Mouse (Mus musculus): ENCODE results near the gene Golgb1. TPM values are rescaled to one million over a fixed set of nuclear protein-coding genes. Genes with fewer than 3 reads are reported as not detected.
"Not testable (repeated sequence)": the region's sequence is repeated elsewhere in the genome, so short reads cannot be mapped to it uniquely, and the experiment has no call there.

The Golgb1 gene
- polyA plus RNA-seq (2016; fragmentation: Nextera tagmentation; extraction: Ambion mirVana): 64.0 and 81.2 TPM in 2 replicates

DNA sequence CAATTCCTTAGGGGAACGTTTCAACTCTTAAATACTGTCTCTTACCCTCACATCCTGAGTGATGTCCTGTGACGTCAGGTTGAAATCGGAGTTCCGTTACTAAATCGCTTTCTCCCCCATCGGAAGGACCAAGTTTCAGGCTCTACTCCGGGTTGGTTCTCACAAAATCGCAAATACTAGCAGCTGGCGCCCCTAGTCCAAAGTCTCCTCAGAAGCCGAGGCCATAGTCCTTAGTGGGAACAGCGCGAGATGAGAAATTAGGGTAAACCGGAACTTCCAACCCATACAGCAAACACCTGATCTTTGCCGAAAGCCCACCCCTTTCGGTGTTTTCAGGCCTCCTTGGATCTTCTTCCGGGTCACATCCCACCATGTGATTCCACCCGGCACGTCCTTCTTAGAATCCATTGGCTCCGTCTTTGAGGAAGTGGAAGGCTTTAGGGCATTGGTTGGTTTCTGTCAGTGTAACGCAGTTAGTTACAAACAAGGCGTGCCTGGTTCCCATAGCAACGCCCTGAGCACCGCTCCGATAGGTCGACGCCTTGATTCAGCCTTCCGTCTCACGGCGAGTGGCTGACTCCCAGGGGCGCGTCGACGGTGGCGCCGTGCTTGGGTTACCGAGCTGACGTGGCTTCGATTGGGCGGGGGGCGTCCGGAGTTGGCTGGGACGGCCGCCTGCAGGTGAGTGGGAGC lies at the start of gene Golgb1, which contains the start of gene Eaf2:
TSS of gene Golgb1 (plus strand) at position 558 of the 693 bp plus-strand sequence.
TSS of gene Eaf2 (minus strand) at position 421 of the 693 bp plus-strand sequence.
- Histone ChIP-seq H3K4me3 (peak within 1 kb of the TSS; percentile 99), H3K36me3 (peaks cover 28% of the 10 kb centered on the region), H3K9me3 (no peaks in the 10 kb centered on the region), H3K27me3 (ENCODE audit: insufficient read depth, poor library complexity, severe bottlenecking) (no peaks in the 10 kb centered on the region), H3K4me1 (replicated peaks) (peaks cover 14% of the 10 kb centered on the region), H3K27ac (peak within 1 kb of the TSS; percentile 93)
- peak; percentile 96 for DNase-seq (ENCODE audit: low spot score)
- under 1% methylated on average over 43 of the region's 43 CpGs for WGBS

DNA sequence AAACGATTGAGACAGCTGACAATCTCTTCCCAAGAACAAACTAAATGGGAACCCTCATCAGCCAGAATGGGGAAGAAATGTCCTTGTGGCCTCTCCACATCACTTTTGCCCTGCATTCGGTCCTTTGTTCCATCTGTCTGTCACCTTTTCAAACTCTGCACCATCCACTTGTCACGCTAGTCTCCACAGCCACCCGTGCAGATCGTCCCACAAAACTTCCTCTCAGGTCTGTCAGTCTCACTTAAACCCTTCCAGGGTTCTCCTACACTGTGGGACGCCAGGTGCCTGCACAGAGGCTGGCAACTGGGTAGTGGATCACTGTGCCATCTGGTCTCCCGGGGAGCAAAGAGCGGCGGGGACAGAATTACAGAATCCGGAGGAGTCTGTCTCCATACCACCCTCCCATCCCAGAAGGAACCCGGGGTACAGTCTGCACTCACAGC lies 47.3 kb upstream of the Golgb1 start:
- H3K27ac ChIP-seq: peak overlapping the region; percentile 93
- DNase-seq (ENCODE audit: low spot score): no peak
- H3K36me3 ChIP-seq: peaks cover 17% of the 10 kb centered on the region; the same call in 1 of the 2 replicates
- H3K4me3 ChIP-seq: peak overlapping the region; percentile 85
- 3% methylated on average over 11 of the region's 11 CpGs for WGBS
- H3K27me3 ChIP-seq (ENCODE audit: insufficient read depth, poor library complexity, severe bottlenecking): peaks cover 20% of the 10 kb centered on the region
- no peaks in the 10 kb centered on the region for H3K9me3 ChIP-seq
- peaks cover 16% of the 10 kb centered on the region for H3K4me1 ChIP-seq (replicated peaks)

DNA sequence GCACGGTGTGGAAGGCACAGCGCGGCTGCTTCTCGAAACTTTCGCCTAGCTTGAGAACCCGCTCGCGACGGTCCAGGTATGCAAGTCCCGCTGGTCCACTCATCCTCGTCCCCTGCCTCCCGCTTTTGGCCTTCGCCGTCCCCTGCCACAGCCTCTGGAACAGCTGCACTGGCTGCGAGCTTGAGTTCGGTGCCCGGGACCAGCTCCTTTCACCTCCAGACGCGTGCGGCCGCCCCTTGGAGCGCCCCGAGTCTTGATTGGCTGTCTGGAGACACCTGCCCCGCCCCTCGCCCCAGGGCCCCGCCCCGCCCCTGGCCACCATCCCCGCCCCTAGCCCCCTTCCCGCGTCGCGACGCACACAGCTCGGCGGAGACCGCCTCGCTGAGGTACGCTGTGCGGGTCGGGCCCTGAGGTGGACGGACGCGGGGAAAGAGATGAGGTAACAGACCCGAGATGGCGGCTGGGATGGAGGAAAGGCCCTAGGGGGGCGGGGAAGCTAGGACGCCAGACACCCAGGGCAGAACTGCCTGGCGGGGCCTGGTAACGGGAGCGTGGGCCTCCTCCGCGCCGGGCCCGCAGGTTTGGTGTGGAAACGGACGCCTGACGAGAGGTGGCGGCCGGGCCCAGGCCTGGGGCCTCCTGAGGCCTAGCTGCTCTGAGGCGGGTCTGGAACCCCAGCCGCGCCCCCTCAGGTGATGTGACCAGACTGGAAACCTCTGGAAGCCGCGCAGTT lies 46.7 kb upstream of the Golgb1 start, which contains the start of gene Iqcb1:
TSS of gene Iqcb1 (plus strand) at position 332 of the 733 bp plus-strand sequence.
- Histone ChIP-seq H3K9me3 (no peaks in the 10 kb centered on the region), H3K36me3 (peaks cover 18% of the 10 kb centered on the region; the same call in 1 of the 2 replicates), H3K27ac (peak within 1 kb of the TSS; percentile 93), H3K4me1 (replicated peaks) (peaks cover 16% of the 10 kb centered on the region), H3K4me3 (peak within 1 kb of the TSS; percentile 85), H3K27me3 (ENCODE audit: insufficient read depth, poor library complexity, severe bottlenecking) (peaks cover 20% of the 10 kb centered on the region)
- WGBS: under 1% methylated on average over 64 of the region's 64 CpGs
- peak; percentile 92 for DNase-seq (ENCODE audit: low spot score)

DNA sequence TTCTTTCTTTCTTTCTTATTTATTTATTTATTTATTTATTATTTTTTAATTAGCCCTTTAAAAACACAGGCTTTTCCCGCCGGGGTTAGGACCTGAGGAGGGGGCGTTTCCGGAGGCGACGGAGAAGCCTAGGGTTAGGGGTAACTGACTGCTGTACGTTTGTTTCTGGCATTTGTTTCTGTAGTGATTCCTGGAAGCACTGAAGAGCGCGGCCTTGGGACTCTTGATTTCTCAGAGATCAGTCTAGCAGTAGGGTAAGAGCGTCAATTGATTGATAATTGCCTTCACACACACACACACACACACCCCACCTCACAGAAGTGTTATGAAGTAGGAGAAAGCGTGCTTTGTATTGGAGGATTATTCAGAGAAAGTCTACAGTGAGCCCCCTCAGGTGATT lies 46.1 kb upstream of the Golgb1 start:
- 10% methylated on average over 11 of the region's 11 CpGs for WGBS
- peak; percentile 20 for DNase-seq (ENCODE audit: low spot score)
- H3K9me3 ChIP-seq: no peaks in the 10 kb centered on the region
- H3K4me3 ChIP-seq: peak overlapping the region; percentile 85
- H3K27ac ChIP-seq: peak overlapping the region; percentile 93
- peaks cover 16% of the 10 kb centered on the region for H3K4me1 ChIP-seq (replicated peaks)
- H3K27me3 ChIP-seq (ENCODE audit: insufficient read depth, poor library complexity, severe bottlenecking): peaks cover 20% of the 10 kb centered on the region
- peaks cover 22% of the 10 kb centered on the region; the same call in 1 of the 2 replicates for H3K36me3 ChIP-seq

- not testable (repeated sequence) for DNase-seq (ENCODE audit: low spot score); H3K27me3 ChIP-seq (ENCODE audit: insufficient read depth, poor library complexity, severe bottlenecking); H3K27ac ChIP-seq; H3K4me3 ChIP-seq; H3K4me1 ChIP-seq (replicated peaks); H3K9me3 ChIP-seq
- H3K36me3 ChIP-seq: peaks cover 85% of the 10 kb centered on the region
- WGBS: 97% methylated on average over 1 of the region's 1 CpGs
Measured at GRCm38 (mm10) chr16:36846894-36847293, 28.0 kb upstream of the Golgb1 start.

DNA sequence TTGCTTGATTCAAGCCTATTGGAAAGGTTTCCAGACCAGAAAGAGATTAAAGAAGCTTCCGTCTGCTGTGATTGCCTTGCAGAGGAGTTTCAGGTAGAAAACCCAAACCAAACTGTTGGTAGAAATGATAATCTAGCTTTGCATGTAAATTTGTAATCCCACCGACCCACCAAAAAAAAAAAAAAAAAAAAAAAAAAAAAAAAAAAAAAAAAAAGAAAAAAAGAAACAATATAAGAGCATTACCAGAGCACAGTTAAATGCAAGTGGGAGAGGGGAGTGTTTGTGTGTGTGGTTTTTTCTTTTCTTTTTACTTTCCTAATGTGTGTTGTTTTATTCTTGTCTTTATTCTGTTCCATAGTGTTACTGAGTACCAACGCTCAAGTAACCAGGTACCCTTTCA lies 23.7 kb upstream of the Golgb1 start:
- DNase-seq (ENCODE audit: low spot score): no peak
- no peaks in the 10 kb centered on the region for H3K4me1 ChIP-seq (replicated peaks)
- H3K36me3 ChIP-seq: peaks cover 79% of the 10 kb centered on the region
- H3K9me3 ChIP-seq: no peaks in the 10 kb centered on the region
- no peak overlapping the region for H3K27ac ChIP-seq
- WGBS: 94% methylated on average over 3 of the region's 3 CpGs
- no peak overlapping the region for H3K4me3 ChIP-seq
- H3K27me3 ChIP-seq (ENCODE audit: insufficient read depth, poor library complexity, severe bottlenecking): no peaks in the 10 kb centered on the region

DNA sequence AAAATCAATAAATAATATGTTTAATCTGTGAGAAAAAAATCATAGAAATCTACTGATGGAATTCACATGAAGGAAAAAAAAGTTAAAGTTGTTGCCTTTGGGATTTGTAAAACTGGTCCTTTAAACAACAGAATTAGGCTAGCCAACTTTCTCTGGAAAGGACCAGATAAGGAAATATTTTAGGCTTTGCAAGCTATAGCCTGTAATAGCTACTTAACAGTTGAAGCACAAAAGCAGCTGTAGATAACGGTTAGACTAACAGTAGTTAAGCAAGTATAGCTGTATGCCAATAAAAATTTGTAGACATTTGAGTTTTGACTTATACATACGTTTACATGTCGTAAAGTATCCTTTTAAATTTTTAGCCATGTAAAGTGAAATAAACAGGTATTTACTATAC lies 11.4 kb upstream of the Golgb1 start:
- WGBS: 95% methylated on average over 3 of the region's 3 CpGs
- no peak for DNase-seq (ENCODE audit: low spot score)
- Histone ChIP-seq H3K27me3 (ENCODE audit: insufficient read depth, poor library complexity, severe bottlenecking) (no peaks in the 10 kb centered on the region), H3K27ac (no peak overlapping the region), H3K4me1 (replicated peaks) (no peaks in the 10 kb centered on the region), H3K4me3 (no peak overlapping the region), H3K36me3 (peaks cover 69% of the 10 kb centered on the region), H3K9me3 (no peaks in the 10 kb centered on the region)

DNA sequence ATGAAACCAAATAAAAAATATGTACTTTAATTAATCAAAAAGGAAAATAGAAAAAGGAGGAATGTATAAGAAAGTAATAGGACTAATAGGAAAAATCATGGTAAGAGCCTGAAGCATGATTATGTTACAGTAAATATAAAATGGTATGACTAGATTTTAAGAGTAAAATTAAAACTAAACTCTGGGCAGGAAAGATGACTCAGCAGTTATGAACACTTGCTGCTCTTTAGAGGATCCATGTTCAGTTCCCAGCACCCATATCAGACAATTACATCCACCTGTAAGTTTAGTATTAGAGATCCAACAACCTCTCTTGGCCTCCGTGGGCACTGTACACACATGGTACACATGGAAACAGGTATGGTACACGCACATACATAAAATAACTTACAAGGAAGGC lies 5.5 kb upstream of the Golgb1 start:
- Histone ChIP-seq H3K4me3 (no peak overlapping the region), H3K27me3 (ENCODE audit: insufficient read depth, poor library complexity, severe bottlenecking) (no peaks in the 10 kb centered on the region), H3K27ac (no peak overlapping the region), H3K36me3 (peaks cover 73% of the 10 kb centered on the region), H3K4me1 (replicated peaks) (peaks cover 8% of the 10 kb centered on the region), H3K9me3 (no peaks in the 10 kb centered on the region)
- no peak for DNase-seq (ENCODE audit: low spot score)
- 94% methylated on average over 2 of the region's 2 CpGs for WGBS

DNA sequence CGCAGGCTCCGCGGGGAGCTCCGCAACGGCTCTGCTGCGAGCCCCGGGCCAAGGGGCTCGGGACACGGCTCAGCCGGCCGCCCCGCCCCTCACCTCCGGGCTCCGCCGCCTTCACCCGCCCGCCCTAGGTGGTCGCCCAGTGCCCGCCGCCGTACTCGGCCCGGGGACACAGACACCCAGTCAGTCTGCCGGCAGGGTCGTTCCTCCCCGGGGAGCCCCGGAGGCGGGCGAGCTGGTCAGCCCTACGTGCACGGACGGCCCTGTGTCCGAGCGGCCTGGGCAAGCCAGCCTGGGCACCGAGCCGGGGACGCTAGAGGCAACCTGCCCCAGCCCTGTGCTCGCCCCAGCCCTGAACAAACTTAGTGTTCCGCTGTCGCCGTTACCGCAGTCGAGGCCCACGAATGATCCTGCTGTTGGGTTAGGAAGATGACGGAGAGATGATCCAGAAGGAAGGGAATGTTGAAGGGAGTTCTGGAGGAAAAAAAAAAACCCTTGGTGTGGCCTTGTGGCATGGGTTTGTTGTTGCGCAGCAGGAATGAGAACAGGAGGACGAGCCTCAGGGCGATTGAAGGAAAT lies 424 bp downstream of the Golgb1 start:
- Histone ChIP-seq H3K27ac (peak overlapping the region; percentile 93), H3K9me3 (no peaks in the 10 kb centered on the region)
- DNase-seq (ENCODE audit: low spot score): no peak

DNA sequence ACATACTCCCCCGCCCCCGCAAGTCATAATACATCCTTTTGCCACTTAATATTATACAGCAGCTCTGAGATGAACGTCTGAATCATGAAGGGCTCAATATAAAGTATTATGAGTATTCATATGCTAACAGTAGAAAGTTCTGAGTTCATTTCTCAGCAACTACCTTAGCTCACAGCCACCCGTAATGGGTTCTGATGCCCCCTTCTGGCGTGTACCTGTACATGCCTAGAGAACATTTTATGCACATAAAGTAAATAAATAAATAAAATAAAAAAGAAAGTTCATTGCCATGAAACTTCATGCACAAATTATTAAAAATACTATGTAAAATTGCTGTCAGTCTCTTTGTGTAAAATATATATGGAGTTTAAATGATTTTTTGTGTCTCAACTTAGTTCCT lies 2.4 kb downstream of the Golgb1 start:
- peaks cover 2% of the 10 kb centered on the region for H3K36me3 ChIP-seq
- no peak overlapping the region for H3K27ac ChIP-seq
- no peak for DNase-seq (ENCODE audit: low spot score)
- no peaks in the 10 kb centered on the region for H3K9me3 ChIP-seq
- no peak overlapping the region for H3K4me3 ChIP-seq
- H3K27me3 ChIP-seq (ENCODE audit: insufficient read depth, poor library complexity, severe bottlenecking): no peaks in the 10 kb centered on the region
- H3K4me1 ChIP-seq (replicated peaks): peaks cover 14% of the 10 kb centered on the region
- WGBS: 75% methylated on average over 5 of the region's 5 CpGs

More for the DNA sequence above, 424 bp downstream of the Golgb1 start:
- peak overlapping the region; percentile 99 for H3K4me3 ChIP-seq
- H3K36me3 ChIP-seq: peaks cover 21% of the 10 kb centered on the region
- peaks cover 14% of the 10 kb centered on the region for H3K4me1 ChIP-seq (replicated peaks)
- WGBS: under 1% methylated on average over 48 of the region's 48 CpGs
- H3K27me3 ChIP-seq (ENCODE audit: insufficient read depth, poor library complexity, severe bottlenecking): no peaks in the 10 kb centered on the region

GRCm38 (mm10) chr16:36882737-36883343 lies 7.9 kb downstream of the Golgb1 start:
- H3K36me3 ChIP-seq: peaks cover 17% of the 10 kb centered on the region
- DNase-seq (ENCODE audit: low spot score): no peak
- no peaks in the 10 kb centered on the region for H3K9me3 ChIP-seq
- no peaks in the 10 kb centered on the region for H3K27me3 ChIP-seq (ENCODE audit: insufficient read depth, poor library complexity, severe bottlenecking)
- H3K27ac ChIP-seq: no peak overlapping the region
- WGBS: 56% methylated on average over 5 of the region's 5 CpGs
- H3K4me3 ChIP-seq: no peak overlapping the region
- H3K4me1 ChIP-seq (replicated peaks): no peaks in the 10 kb centered on the region

DNA sequence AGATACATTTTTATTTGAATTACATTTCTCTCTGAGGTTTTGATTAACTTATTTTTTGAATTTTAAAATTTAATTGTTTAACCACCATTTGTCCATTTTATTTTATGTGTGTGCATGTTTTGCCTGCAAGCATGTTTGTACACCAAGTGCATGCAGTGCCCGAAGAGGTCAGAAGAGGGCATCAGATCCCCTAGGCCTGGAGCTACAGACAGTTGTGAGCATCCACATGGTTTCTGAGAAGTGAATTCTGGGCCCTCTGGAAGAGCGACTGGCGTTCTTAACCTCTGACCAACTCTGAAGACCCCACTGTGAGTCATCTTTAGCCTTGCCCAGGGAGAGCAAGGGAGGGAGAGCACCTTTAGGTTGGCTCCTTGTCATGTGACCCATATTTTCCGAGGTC lies 9.9 kb downstream of the Golgb1 start:
- Histone ChIP-seq H3K27ac (no peak overlapping the region), H3K36me3 (peaks cover 32% of the 10 kb centered on the region), H3K4me3 (no peak overlapping the region), H3K4me1 (replicated peaks) (no peaks in the 10 kb centered on the region), H3K9me3 (no peaks in the 10 kb centered on the region), H3K27me3 (ENCODE audit: insufficient read depth, poor library complexity, severe bottlenecking) (no peaks in the 10 kb centered on the region)
- 89% methylated on average over 4 of the region's 4 CpGs for WGBS
- peak; percentile 24 for DNase-seq (ENCODE audit: low spot score)

All from hindbrain, embryonic 10.5 days (tissue).